10 mouse cellular contexts compared by ENCODE assay signal in the genomic region with DNA sequence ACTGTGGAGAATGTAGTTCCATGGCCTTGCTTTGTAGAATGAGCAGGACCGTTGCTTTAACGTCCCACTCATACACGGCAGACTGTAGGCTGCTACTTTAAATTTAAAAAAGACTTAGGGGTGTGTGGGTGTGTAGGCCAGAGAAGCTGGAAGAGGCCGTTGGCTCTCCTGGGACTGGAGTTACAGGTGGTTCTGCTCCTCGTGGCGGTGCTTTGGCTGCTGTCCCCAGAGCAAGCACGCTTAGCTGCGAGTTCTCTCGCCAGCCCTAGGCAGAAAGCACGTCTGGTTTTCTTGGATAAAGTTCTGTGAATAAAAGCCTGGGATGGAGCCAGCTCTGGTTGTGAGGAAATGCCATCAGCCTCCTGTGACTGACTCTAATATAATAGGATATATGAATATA. TPM values are rescaled to one million over a fixed set of nuclear protein-coding genes. Genes with fewer than 3 reads are reported as not detected.
DNase-seq lines count a peak whose midpoint lies in the region; ATAC-seq and TF ChIP-seq lines count a peak whose summit lies in the region.
"Had no signal": no experiment of that assay in that cellular context is flagged by ENCODE, and none has a peak within 500 bp of the region (broad histone marks: within the 10 kb centered on the region; RNA-seq: fewer than 3 reads in every experiment).

No protein-coding gene starts in this region.

- DNase-seq in forebrain, postnatal 0 days: peak; percentile 65
- no peak for DNase-seq in ES-E14 (ENCODE audit: low read depth, low spot score)
- DNase-seq in heart, embryonic 10.5 days (ENCODE audit: low spot score): no peak
- peak; percentile 52 to 66 for DNase-seq in left cerebral cortex, postnatal 14 days (ENCODE audit: low spot score in 2 of 2)
- peak; percentile 57 for DNase-seq in telencephalon, adult 2 months (ENCODE audit: low read depth, low spot score)
- DNase-seq in spleen, postnatal 10 days (ENCODE audit: low spot score in 2 of 2): no peak
- DNase-seq in cerebellum, postnatal 4 days (ENCODE audit: low spot score in 2 of 2): no peak

- in situ Hi-C loops in ES-E14 (cut with MboI; ENCODE audit: low sequenced_read_pairs in 2 of 2, unreplicated experiment in 2 of 2): no loop called here

- intact Hi-C loops in left cerebral cortex, postnatal 14 days (cut with DNase I): loop anchor here (10.0 kb wide), 1 partner anchor 1244 kb away; no protein-coding TSS in a partner anchor

- H3K9ac ChIP-seq in forebrain, postnatal 0 days: no peak overlapping the region
- no peak overlapping the region for H3K9ac ChIP-seq in forebrain, embryonic 15.5 days (replicated peaks)
- peak overlapping the region; percentile 49; the same call in 1 of the 2 replicates for H3K9ac ChIP-seq in ES-E14 (ENCODE audit: insufficient read depth, low read depth, low read length, poor library complexity, severe bottlenecking)
- H3K9ac ChIP-seq: midbrain, embryonic 12.5 days had no signal

- H3K4me1 ChIP-seq in forebrain, postnatal 0 days (ENCODE audit: insufficient read depth): peaks cover 6% of the 10 kb centered on the region; the same call in 1 of the 2 replicates
- peaks cover 18% of the 10 kb centered on the region for H3K4me1 ChIP-seq in forebrain, embryonic 15.5 days
- peaks cover 4 to 7% of the 10 kb centered on the region in 2 experiments for H3K4me1 ChIP-seq in ES-E14 (ENCODE audit: control insufficient read depth in 2 of 2, insufficient read depth in 2 of 2, low read length in 2 of 2, poor library complexity in 1 of 2)
- H3K4me1 ChIP-seq in heart, embryonic 10.5 days: peaks cover 17% of the 10 kb centered on the region

- no peak overlapping the region for H3K27ac ChIP-seq in forebrain, postnatal 0 days (ENCODE audit: low read depth, low read length)
- H3K27ac ChIP-seq in forebrain, embryonic 15.5 days (replicated peaks): no peak overlapping the region
- peak overlapping the region; percentile 40; the same call in 1 of the 2 replicates for H3K27ac ChIP-seq in ES-E14 (ENCODE audit: insufficient read depth, low read depth, low read length, poor library complexity, severe bottlenecking)
- no peak overlapping the region for H3K27ac ChIP-seq in heart, embryonic 10.5 days
- H3K27ac ChIP-seq: midbrain, embryonic 12.5 days had no signal

- 0 out of 2 replicates have a peak, but pooled peaks cover 5% of the 10 kb centered on the region for H3K36me3 ChIP-seq in forebrain, postnatal 0 days (ENCODE audit: insufficient read depth)
- no peaks in the 10 kb centered on the region for H3K36me3 ChIP-seq in forebrain, embryonic 15.5 days
- peaks cover 11% of the 10 kb centered on the region for H3K36me3 ChIP-seq in ES-E14 (ENCODE audit: control insufficient read depth, insufficient read depth, low read length, poor library complexity, severe bottlenecking)
- H3K36me3 ChIP-seq in heart, embryonic 10.5 days: peaks cover 7% of the 10 kb centered on the region
- H3K36me3 ChIP-seq: midbrain, embryonic 12.5 days had no signal

- no peak overlapping the region for H3K4me3 ChIP-seq in forebrain, postnatal 0 days (ENCODE audit: low read depth, low read length)
- H3K4me3 ChIP-seq in forebrain, embryonic 15.5 days: no peak overlapping the region
- peak overlapping the region; percentile 34 to 51 for H3K4me3 ChIP-seq in ES-E14 (ENCODE audit: insufficient read depth in 1 of 2, low read depth in 1 of 2, low read length in 2 of 2, poor library complexity in 1 of 2, severe bottlenecking in 1 of 2)
- H3K4me3 ChIP-seq in heart, embryonic 10.5 days: peak overlapping the region; percentile 10; the same call in 1 of the 2 replicates
- H3K4me3 ChIP-seq: erythroblast, embryonic 14.5 days; midbrain, embryonic 12.5 days had no signal

- no peaks in the 10 kb centered on the region for H3K27me3 ChIP-seq in forebrain, postnatal 0 days (ENCODE audit: insufficient read depth, low read length)
- H3K27me3 ChIP-seq in forebrain, embryonic 15.5 days: no peaks in the 10 kb centered on the region
- no peaks in the 10 kb centered on the region for H3K27me3 ChIP-seq in heart, embryonic 10.5 days (ENCODE audit: insufficient read depth, poor library complexity, severe bottlenecking)
- H3K27me3 ChIP-seq: midbrain, embryonic 12.5 days had no signal

- no peak for TF ChIP-seq CTCF in forebrain, postnatal 0 days (IDR thresholded peaks at IDR 0.05; ENCODE audit: low read depth)

- ATAC-seq in forebrain, postnatal 0 days: no peak
- no peak for ATAC-seq in forebrain, embryonic 15.5 days (replicated peaks)

- no peaks in the 10 kb centered on the region for H3K9me3 ChIP-seq in forebrain, postnatal 0 days (ENCODE audit: low read length)
- no peaks in the 10 kb centered on the region for H3K9me3 ChIP-seq in forebrain, embryonic 15.5 days
- no peaks in the 10 kb centered on the region for H3K9me3 ChIP-seq in ES-E14 (ENCODE audit: control insufficient read depth, insufficient read depth, low read depth, low read length)
- H3K9me3 ChIP-seq in heart, embryonic 10.5 days: no peaks in the 10 kb centered on the region
- H3K9me3 ChIP-seq: midbrain, embryonic 12.5 days had no signal

- H3K4me2 ChIP-seq in forebrain, postnatal 0 days (ENCODE audit: low read depth): no peak overlapping the region
- H3K4me2 ChIP-seq in forebrain, embryonic 15.5 days (replicated peaks): no peak overlapping the region

- WGBS in forebrain, postnatal 0 days: 33% methylated on average over 10 of the region's 10 CpGs
- 42% methylated on average over 10 of the region's 10 CpGs for WGBS in forebrain, embryonic 15.5 days
- WGBS in heart, embryonic 10.5 days: 78% methylated on average over 10 of the region's 10 CpGs

TF ChIP-seq in ES-E14, 5 proteins besides CTCF, POLR2A, EP300 and RAD21:
- TF ChIP-seq HCFC1 (IDR thresholded peaks at IDR 0.05; ENCODE audit: borderline replicate concordance, insufficient read depth, low read length) (no peak), MAFK (IDR thresholded peaks at IDR 0.05; ENCODE audit: insufficient read depth, low read depth, low read length) (no peak), ZC3H11A (IDR thresholded peaks at IDR 0.05; ENCODE audit: borderline replicate concordance, low read depth, low read length) (no peak), CHD2 (IDR thresholded peaks at IDR 0.05; ENCODE audit: low read depth, low read length) (no peak), ZNF384 (IDR thresholded peaks at IDR 0.05; ENCODE audit: low read depth, low read length) (no peak)
TF ChIP-seq in ES-E14: peak in this region for 0.

RNA-seq across cellular contexts. Expression of a gene that starts 2.3 kb away (rescaled TPM):
- total RNA-seq in forebrain, postnatal 0 days (2014; rRNA removed): 17.4 and 19.1 TPM in 2 replicates
- 11.2 and 11.3 TPM in 2 replicates for polyA plus RNA-seq in forebrain, postnatal 0 days (2015; fragmentation: Nextera tagmentation; extraction: Ambion mirVana)
- polyA plus RNA-seq in forebrain, embryonic 15.5 days (2015; fragmentation: Nextera tagmentation; extraction: Ambion mirVana): 25.1 and 26.6 TPM in 2 replicates
- 152 and 242 TPM in 2 replicates for total RNA-seq in ES-E14 (2012; rRNA removed)
- 54.0 and 66.9 TPM in 2 replicates for polyA plus RNA-seq in heart, embryonic 10.5 days (2016; fragmentation: Nextera tagmentation; extraction: Ambion mirVana)
- total RNA-seq in left cerebral cortex, postnatal 14 days (2021): 10 to 100 TPM; 15.6 to 16.1 TPM

Comparison
In these comparisons a context has a peak if more than half of its experiments do, and no peak if none do; other contexts are left out.
1. DNase-seq: peak in forebrain, postnatal 0 days (single experiment), left cerebral cortex, postnatal 14 days (2 of 2) and telencephalon, adult 2 months (single experiment); none in ES-E14 (single experiment), heart, embryonic 10.5 days (single experiment), spleen, postnatal 10 days (0 of 2) and cerebellum, postnatal 4 days (0 of 2).
2. H3K4me3 ChIP-seq: peak in ES-E14 (2 of 2) and heart, embryonic 10.5 days (single experiment); none in forebrain, postnatal 0 days (single experiment) and forebrain, embryonic 15.5 days (single experiment).